Mouse (Mus musculus) T-helper 2 cell (primary cell): ENCODE measurements at regions not wholly inside any gene's neighbourhood (a gene's known extent, or its start where the extent isn't known, plus 50 kb on each side); places are given as distances from the start of the nearest gene placed in this dataset.

Experiments
- in situ Hi-C: fragments of 300-600 bp; cut with MboI, MseI; formaldehyde crosslinking; loops from one replicate; pipeline ENCODE4 v1.15.1; 2025; ENCODE audit warnings: high pct_unique_total_duplicates

DNA sequence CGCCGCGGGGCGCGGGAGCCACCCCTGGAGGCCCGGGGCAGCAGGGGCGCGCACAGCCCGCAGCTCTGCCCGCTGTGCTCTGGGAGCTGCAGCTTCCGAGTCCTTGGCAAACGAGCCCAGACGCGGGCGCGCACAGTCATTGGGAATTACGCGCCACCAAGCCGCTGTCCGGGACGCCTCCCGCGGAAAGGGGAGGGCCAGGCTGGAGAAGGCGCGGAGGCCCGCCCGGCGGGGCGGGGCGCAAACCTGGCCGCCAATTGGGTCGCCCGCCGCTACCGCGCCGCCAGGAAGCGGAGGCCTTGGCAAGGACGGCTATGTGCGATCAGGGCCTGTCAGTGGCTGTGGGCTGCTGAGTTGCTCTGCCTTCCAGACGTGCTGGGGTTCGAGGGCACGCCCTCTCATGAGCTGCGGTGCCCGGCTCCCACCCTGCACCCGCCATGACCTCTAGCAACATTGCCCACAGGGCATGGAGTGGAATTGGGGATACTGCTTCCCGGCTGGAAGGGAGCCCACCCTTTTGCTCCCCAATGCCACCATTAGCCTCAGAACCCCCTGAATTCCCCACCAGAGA lies 739.1 kb upstream of the Ywhaq start:
- in situ Hi-C loops, result loop anchor here (5.0 kb wide), 1 partner anchor 1161 kb away; no protein-coding TSS in a partner anchor

DNA sequence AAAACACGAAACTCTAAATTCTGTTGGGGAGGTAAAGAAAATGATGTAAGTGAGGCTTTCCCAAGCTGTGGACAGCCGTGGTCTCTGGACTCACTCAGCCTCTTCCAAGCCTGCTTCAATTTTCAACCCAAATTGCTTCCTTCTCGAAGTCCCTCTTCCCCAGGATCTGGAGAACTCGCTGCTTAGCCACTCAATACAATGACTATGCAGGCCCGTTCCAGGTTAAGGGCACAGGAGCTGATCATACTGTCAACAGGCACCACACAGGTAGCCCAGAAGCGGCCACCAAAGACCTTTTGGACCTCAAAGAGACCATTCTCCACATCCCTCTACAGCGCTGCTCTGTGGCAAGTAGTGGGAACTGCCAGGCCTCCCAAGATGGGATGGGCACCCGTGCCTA lies 737.9 kb upstream of the Ywhaq start:
- in situ Hi-C loops, result loop anchor here (5.0 kb wide), 1 partner anchor 1162 kb away; no protein-coding TSS in a partner anchor
